Mouse (Mus musculus) limb, embryonic 13.5 days (tissue): ENCODE data around the gene Gpr153. TPM values are rescaled to one million over a fixed set of nuclear protein-coding genes. Genes with fewer than 3 reads are reported as not detected.

Experiments
- ATAC-seq: fragments of 200-750 bp; cut with Nextera tagmentation; 2 replicates; pipeline ENCODE4 v1.8.0; 2017; ENCODE audit warnings: low read depth, moderate number of reproducible peaks, moderate TSS enrichment; ENCODE audit not compliant: low FRiP score
- H3K27ac ChIP-seq: fragments of 300-500 bp; sonication (generic); 2 replicates; pipeline ENCODE4 v1.5.1; 2015; ENCODE audit warnings: inconsistent platforms, mild to moderate bottlenecking, moderate library complexity
- H3K27me3 ChIP-seq: fragments of 300-500 bp; sonication (generic); 2 replicates; pipeline ENCODE4 v1.6.1; 2015; ENCODE audit warnings: mild to moderate bottlenecking, inconsistent platforms
- H3K36me3 ChIP-seq: fragments of 300-500 bp; sonication (generic); 2 replicates; pipeline ENCODE4 v1.6.1; 2015; ENCODE audit warnings: inconsistent platforms, mild to moderate bottlenecking, moderate library complexity
- H3K4me1 ChIP-seq: fragments of 300-500 bp; sonication (generic); 2 replicates; pipeline ENCODE4 v1.6.1; 2015; ENCODE audit warnings: inconsistent platforms
- H3K4me2 ChIP-seq: fragments of 300-500 bp; sonication (generic); replicated peaks from 2 replicates; pipeline ENCODE4 v1.6.1; 2015; ENCODE audit warnings: inconsistent platforms, mild to moderate bottlenecking, moderate library complexity
- H3K4me3 ChIP-seq: fragments of 300-500 bp; sonication (generic); 2 replicates; pipeline ENCODE4 v1.5.1; 2015; ENCODE audit warnings: moderate library complexity, mild to moderate bottlenecking, inconsistent platforms
- H3K9ac ChIP-seq: fragments of 300-500 bp; sonication (generic); 2 replicates; pipeline ENCODE4 v1.6.1; 2015; ENCODE audit warnings: mild to moderate bottlenecking, inconsistent platforms
- H3K9me3 ChIP-seq: fragments of 300-500 bp; sonication (generic); 2 replicates; pipeline ENCODE4 v1.6.1; 2016; ENCODE audit warnings: inconsistent platforms
- WGBS: fragments of 180-500 bp; shearing (Covaris S2); methylation state at CpG from one replicate; pipeline ENCODE4 v1.1.7; 2015; 5-methylcytosine and 5-hydroxymethylcytosine counted together
- polyA plus RNA-seq: library from polyadenylated mRNA; unstranded; fragments of >200 nt; fragmentation: Nextera tagmentation; extraction: Ambion mirVana; gene quantifications from 2 replicates; pipeline ENCODE4 v1.2.1, GENCODE M21; 2015

Gene Gpr153
- polyA plus RNA-seq, 1 experiment from 2014 or later: 10.6 TPM

- no peak overlapping the region for H3K4me3 ChIP-seq
- H3K4me1 ChIP-seq: peaks cover 25% of the 10 kb centered on the region
- no peak for ATAC-seq
- no peaks in the 10 kb centered on the region for H3K9me3 ChIP-seq
- H3K9ac ChIP-seq: no peak overlapping the region
- H3K4me2 ChIP-seq: no peak overlapping the region
- H3K27ac ChIP-seq: no peak overlapping the region
- WGBS: 40% methylated on average over 10 of the region's 10 CpGs
- H3K27me3 ChIP-seq: no peaks in the 10 kb centered on the region
- no peaks in the 10 kb centered on the region for H3K36me3 ChIP-seq
Observed at GRCm38 (mm10) chr4:152266236-152266895, 7.7 kb upstream of the Gpr153 start.

DNA sequence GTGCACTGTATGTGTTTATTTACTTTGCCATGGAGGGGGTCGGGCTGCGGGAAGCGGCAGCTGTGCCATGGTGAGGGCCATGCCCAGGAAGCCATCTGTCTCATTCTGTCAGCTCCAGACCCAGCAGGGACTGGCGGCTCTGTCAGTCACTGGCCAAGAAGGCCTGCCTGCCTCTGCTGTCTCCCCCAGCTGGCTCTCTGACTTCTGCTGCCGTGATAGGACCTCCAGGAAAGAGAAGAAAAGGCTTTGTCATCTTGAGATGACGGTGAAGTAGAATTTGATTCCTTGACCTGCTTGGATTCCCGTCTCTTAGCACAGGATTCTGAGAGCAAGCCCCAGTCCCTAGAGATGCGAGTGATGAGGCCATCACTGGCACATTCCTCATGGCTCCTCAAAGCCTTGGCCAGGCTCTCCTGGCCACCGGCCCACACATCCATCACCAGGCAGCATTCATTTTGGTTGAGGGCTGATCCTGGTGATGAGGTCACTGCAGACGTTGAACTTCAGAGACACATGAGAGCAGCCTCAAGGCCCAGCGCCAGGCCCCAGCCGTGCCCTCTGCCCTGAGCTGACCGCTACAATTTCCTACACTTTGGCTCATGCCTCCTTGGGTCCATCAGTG lies 6.2 kb upstream of the Gpr153 start:
- peaks cover 28% of the 10 kb centered on the region for H3K4me1 ChIP-seq
- 72% methylated on average over 13 of the region's 13 CpGs for WGBS
- no peaks in the 10 kb centered on the region for H3K27me3 ChIP-seq
- no peak overlapping the region for H3K9ac ChIP-seq
- H3K4me2 ChIP-seq: no peak overlapping the region
- H3K36me3 ChIP-seq: no peaks in the 10 kb centered on the region
- no peaks in the 10 kb centered on the region for H3K9me3 ChIP-seq
- H3K4me3 ChIP-seq: no peak overlapping the region
- no peak overlapping the region for H3K27ac ChIP-seq
- no peak for ATAC-seq

DNA sequence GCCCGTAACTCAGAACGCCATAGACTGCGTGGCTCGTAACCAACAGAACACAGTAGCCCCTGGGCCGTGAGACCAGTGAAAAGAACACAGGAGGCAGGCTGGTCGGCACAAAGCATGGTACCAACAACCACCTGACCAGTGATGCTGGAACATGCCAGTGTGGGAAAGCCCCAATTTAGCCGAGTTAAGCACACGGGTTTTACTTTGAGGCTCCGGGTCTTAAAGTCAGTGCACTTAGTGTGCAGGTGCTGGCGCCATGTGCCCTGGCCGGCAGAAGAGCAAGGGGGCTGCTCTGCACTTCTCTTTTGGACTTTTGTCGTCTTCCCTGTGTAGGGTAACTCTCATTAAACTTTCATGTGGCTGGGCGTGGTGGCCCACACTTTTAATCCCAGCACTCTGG lies 4.1 kb upstream of the Gpr153 start:
- H3K27ac ChIP-seq: no peak overlapping the region
- WGBS: 84% methylated on average over 13 of the region's 13 CpGs
- ATAC-seq: no peak
- H3K4me2 ChIP-seq: no peak overlapping the region
- H3K36me3 ChIP-seq: no peaks in the 10 kb centered on the region
- peaks cover 33% of the 10 kb centered on the region for H3K4me1 ChIP-seq
- H3K9ac ChIP-seq: no peak overlapping the region
- H3K9me3 ChIP-seq: no peaks in the 10 kb centered on the region
- no peak overlapping the region for H3K4me3 ChIP-seq
- H3K27me3 ChIP-seq: peaks cover 9% of the 10 kb centered on the region

DNA sequence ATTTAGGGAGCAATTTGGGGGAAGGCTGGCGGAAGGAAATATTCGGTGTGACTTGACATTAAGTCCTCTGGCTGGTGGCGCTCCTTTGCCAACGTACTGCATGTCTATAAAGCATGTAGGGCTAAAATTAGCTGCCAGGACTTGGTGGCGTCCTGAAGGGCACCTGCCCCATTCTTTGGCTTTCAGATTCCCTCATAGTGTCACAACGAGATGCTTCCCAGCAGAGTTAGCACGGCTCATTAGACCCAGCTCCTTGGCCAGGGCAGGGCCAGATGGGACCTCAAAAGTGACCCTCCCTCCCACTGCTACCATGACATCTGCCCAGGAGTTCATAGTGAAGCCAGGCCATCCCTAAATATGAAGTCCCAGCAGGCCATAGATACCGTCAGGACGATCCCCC lies 3.4 kb upstream of the Gpr153 start:
- 0 out of 2 replicates have a peak overlapping the region, but pooled peaks have one; percentile 2 for H3K9ac ChIP-seq
- H3K36me3 ChIP-seq: no peaks in the 10 kb centered on the region
- 73% methylated on average over 9 of the region's 9 CpGs for WGBS
- H3K4me1 ChIP-seq: peaks cover 39% of the 10 kb centered on the region
- H3K9me3 ChIP-seq: no peaks in the 10 kb centered on the region
- ATAC-seq: no peak
- no peak overlapping the region for H3K4me2 ChIP-seq
- no peak overlapping the region for H3K4me3 ChIP-seq
- H3K27ac ChIP-seq: no peak overlapping the region
- peaks cover 16% of the 10 kb centered on the region for H3K27me3 ChIP-seq

- ATAC-seq: no peak
- Histone ChIP-seq H3K27ac (no peak overlapping the region; the same call in 1 of the 2 replicates), H3K4me1 (peaks cover 39% of the 10 kb centered on the region), H3K27me3 (peaks cover 22% of the 10 kb centered on the region), H3K36me3 (no peaks in the 10 kb centered on the region), H3K9ac (no peak overlapping the region), H3K4me3 (no peak overlapping the region), H3K9me3 (no peaks in the 10 kb centered on the region), H3K4me2 (no peak overlapping the region)
- 89% methylated on average over 11 of the region's 11 CpGs for WGBS
Observed at GRCm38 (mm10) chr4:152271334-152271733, 2.7 kb upstream of the Gpr153 start.

- WGBS: 48% methylated on average over 7 of the region's 7 CpGs
- peak overlapping the region; percentile 1; the same call in 1 of the 2 replicates for H3K4me2 ChIP-seq
- H3K9me3 ChIP-seq: no peaks in the 10 kb centered on the region
- peaks cover 28% of the 10 kb centered on the region for H3K27me3 ChIP-seq
- H3K36me3 ChIP-seq: no peaks in the 10 kb centered on the region
- no peak for ATAC-seq
- H3K9ac ChIP-seq: 0 out of 2 replicates have a peak overlapping the region, but pooled peaks have one; percentile 1
- peaks cover 39% of the 10 kb centered on the region for H3K4me1 ChIP-seq
- H3K4me3 ChIP-seq: no peak overlapping the region
- H3K27ac ChIP-seq: peak overlapping the region; percentile 80; the same call in 1 of the 2 replicates
Observed at GRCm38 (mm10) chr4:152272006-152272405, 2.0 kb upstream of the Gpr153 start.

GRCm38 (mm10) chr4:152272449-152273049 lies 1.5 kb upstream of the Gpr153 start:
- H3K4me3 ChIP-seq: no peak overlapping the region
- ATAC-seq: no peak
- H3K9ac ChIP-seq: 0 out of 2 replicates have a peak overlapping the region, but pooled peaks have one; percentile 1
- peak overlapping the region; percentile 1 for H3K4me2 ChIP-seq
- H3K27ac ChIP-seq: peak overlapping the region; percentile 80; the same call in 1 of the 2 replicates
- 10% methylated on average over 9 of the region's 9 CpGs for WGBS
- peaks cover 39% of the 10 kb centered on the region for H3K4me1 ChIP-seq
- no peaks in the 10 kb centered on the region for H3K36me3 ChIP-seq
- H3K27me3 ChIP-seq: peaks cover 28% of the 10 kb centered on the region
- H3K9me3 ChIP-seq: no peaks in the 10 kb centered on the region

- H3K27ac ChIP-seq: peak overlapping the region; percentile 80
- peaks cover 39% of the 10 kb centered on the region for H3K4me1 ChIP-seq
- H3K4me2 ChIP-seq: peak overlapping the region; percentile 93
- no peak overlapping the region for H3K4me3 ChIP-seq
- WGBS: 31% methylated on average over 3 of the region's 3 CpGs
- no peaks in the 10 kb centered on the region for H3K36me3 ChIP-seq
- H3K9me3 ChIP-seq: no peaks in the 10 kb centered on the region
- H3K9ac ChIP-seq: peak overlapping the region; percentile 86; the same call in 1 of the 2 replicates
- no peak for ATAC-seq
- peaks cover 28% of the 10 kb centered on the region for H3K27me3 ChIP-seq
Observed at GRCm38 (mm10) chr4:152273191-152273590, 841 bp upstream of the Gpr153 start.

DNA sequence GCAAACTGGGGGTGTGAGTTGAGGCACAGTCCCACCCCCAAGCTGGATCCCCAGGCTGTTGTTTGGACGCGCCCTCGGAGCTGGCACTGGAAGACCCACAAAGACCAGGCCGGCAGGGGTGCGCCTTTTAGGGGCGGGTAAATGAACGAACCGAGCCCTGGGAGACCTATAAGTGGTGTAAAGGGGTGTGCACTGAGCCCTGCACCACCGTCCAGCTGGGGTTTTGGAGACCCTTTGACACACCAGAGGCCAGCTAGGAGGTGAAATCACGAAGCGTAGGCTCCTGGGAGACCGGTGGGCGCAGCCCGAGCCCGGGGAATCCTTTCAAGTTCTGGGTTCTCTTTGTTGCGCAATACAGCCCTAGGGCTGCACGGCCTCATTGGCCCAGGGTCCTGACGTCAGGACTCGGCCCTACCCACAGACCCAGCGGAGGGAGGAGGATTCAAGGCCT lies 674 bp downstream of the Gpr153 start:
- Histone ChIP-seq H3K27ac (peak overlapping the region; percentile 80; the same call in 1 of the 2 replicates), H3K4me3 (peak overlapping the region; percentile 71), H3K9me3 (no peaks in the 10 kb centered on the region), H3K27me3 (peaks cover 36% of the 10 kb centered on the region), H3K4me1 (peaks cover 39% of the 10 kb centered on the region), H3K36me3 (peaks cover under 1% of the 10 kb centered on the region; the same call in 1 of the 2 replicates), H3K4me2 (peak overlapping the region; percentile 93), H3K9ac (peak overlapping the region; percentile 86)
- WGBS: 2% methylated on average over 20 of the region's 20 CpGs
- 0 out of 2 replicates have a peak, but pooled peaks have one; percentile 22 for ATAC-seq

GRCm38 (mm10) chr4:152276389-152277347 lies 2.6 kb downstream of the Gpr153 start:
- 49% methylated on average over 10 of the region's 10 CpGs for WGBS
- H3K27ac ChIP-seq: no peak overlapping the region
- no peaks in the 10 kb centered on the region for H3K9me3 ChIP-seq
- H3K27me3 ChIP-seq: peaks cover 55% of the 10 kb centered on the region
- peaks cover 15% of the 10 kb centered on the region for H3K36me3 ChIP-seq
- H3K9ac ChIP-seq: no peak overlapping the region
- H3K4me3 ChIP-seq: no peak overlapping the region
- H3K4me2 ChIP-seq: no peak overlapping the region
- ATAC-seq: no peak
- peaks cover 34% of the 10 kb centered on the region for H3K4me1 ChIP-seq

DNA sequence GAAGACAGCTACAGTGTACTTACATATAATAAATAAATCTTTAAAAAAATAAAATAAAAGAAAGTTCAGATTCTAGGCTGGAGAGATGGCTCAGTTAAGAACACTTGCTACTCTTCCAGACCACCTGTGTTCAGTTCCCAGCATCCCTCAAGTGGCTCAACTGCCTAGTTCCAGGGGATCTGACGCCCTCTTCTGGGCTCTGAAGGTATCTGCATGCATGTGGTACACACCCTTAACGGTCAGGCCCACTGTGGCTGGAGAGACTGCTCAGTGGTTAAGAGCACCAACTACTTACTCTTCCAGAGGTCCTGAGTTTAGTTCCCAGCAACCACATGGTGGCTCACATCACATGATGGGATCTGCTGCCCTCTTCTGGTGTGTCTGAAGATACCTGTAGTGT lies 3.9 kb downstream of the Gpr153 start:
- Histone ChIP-seq H3K36me3 (peaks cover 17% of the 10 kb centered on the region), H3K4me1 (peaks cover 26% of the 10 kb centered on the region), H3K27me3 (peaks cover 68% of the 10 kb centered on the region), H3K9me3 (no peaks in the 10 kb centered on the region), H3K27ac (no peak overlapping the region), H3K4me3 (no peak overlapping the region), H3K9ac (no peak overlapping the region), H3K4me2 (no peak overlapping the region)
- 64% methylated on average over 2 of the region's 2 CpGs for WGBS
- no peak for ATAC-seq
